Mouse (Mus musculus): ENCODE results near the gene Ift81.

DNA sequence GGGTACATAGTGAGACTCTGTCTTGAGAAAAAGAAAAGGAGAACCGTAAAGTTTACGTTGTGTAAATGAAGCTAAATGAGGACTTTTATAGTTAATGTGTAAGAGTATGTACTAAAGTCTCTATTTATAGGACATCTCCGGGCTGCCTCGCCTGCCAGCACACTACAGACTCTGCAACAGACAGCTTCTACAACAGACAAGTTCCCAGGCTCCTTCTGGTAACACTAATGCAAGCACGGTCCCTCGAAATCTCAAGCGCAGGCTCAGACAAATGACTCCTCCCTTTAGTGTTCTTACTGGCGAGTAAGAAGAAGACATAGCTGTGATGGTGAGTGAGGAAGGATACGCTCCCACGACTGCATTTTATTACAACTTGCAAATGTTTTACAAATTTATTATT, 56.2 kb downstream of the Ift81 start:
- TF ChIP-seq CTCF (IDR thresholded peaks at IDR 0.05; ENCODE audit: insufficient read depth, low read depth, low read length), result no peak
- TF ChIP-seq POLR2A (IDR thresholded peaks at IDR 0.05; ENCODE audit: insufficient read depth, low read depth, low read length), result no peak

Measured in olfactory bulb, adult 2 months (tissue).